Mouse (Mus musculus) left cerebral cortex, adult 11 months (tissue): ENCODE results near the gene Ano6.

Experiments used
- DNase-seq: peaks from one replicate; pipeline ENCODE4 v3.0.0; 2022; ENCODE audit warnings: low spot score

The Ano6 gene

DNA sequence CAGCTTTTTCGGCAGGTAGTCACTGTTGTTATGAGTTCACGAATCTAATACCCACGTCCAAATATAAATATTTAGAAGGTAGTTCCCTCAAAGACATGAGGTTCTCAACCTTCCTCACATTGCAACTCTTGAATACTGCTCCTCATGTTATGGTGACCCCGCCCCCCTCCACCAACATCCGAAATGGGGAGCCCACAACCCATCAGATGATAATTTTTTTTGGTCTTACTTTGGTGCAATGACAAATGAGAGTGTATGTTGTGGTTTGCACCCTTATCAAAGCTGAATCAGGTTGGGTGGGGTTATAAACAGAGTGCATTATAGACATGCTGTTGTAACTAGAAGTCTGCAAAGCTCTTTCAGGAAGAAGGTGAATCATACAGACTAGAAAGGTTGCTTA lies 99.7 kb downstream of the Ano6 start:
- no peak for DNase-seq

- no peak for DNase-seq
Measured at GRCm38 (mm10) chr15:95892171-95892570, 101.5 kb downstream of the Ano6 start.

GRCm38 (mm10) chr15:95892929-95893328 lies 102.3 kb downstream of the Ano6 start:
- DNase-seq, result no peak

- no peak for DNase-seq
Measured at GRCm38 (mm10) chr15:95895699-95896098, 105.1 kb downstream of the Ano6 start.

- no peak for DNase-seq
Measured at GRCm38 (mm10) chr15:95897653-95898052, 107.0 kb downstream of the Ano6 start.

DNA sequence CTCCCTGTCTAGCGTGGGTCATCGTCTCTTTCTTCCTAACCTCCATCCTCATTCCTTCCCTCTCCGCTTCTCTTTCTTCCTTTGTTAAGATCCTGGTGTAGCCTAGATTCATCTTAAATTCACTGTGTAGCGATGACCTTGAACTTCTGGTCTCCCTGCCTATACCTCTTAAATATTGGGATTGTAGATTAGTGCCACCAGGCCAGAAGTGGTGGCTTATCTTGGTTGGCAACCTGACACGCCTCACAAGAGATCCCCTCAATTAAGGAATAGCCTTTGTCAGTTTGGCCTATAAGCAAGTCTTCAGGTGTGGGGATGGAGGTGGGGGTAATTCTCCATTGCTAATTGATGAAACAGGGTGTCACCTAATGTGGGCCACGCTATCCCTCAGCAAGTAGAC lies 107.8 kb downstream of the Ano6 start:
- no peak for DNase-seq

- DNase-seq, result no peak
Measured at GRCm38 (mm10) chr15:95902396-95902795, 111.8 kb downstream of the Ano6 start.

GRCm38 (mm10) chr15:95904247-95904646 lies 113.6 kb downstream of the Ano6 start:
- no peak for DNase-seq

DNA sequence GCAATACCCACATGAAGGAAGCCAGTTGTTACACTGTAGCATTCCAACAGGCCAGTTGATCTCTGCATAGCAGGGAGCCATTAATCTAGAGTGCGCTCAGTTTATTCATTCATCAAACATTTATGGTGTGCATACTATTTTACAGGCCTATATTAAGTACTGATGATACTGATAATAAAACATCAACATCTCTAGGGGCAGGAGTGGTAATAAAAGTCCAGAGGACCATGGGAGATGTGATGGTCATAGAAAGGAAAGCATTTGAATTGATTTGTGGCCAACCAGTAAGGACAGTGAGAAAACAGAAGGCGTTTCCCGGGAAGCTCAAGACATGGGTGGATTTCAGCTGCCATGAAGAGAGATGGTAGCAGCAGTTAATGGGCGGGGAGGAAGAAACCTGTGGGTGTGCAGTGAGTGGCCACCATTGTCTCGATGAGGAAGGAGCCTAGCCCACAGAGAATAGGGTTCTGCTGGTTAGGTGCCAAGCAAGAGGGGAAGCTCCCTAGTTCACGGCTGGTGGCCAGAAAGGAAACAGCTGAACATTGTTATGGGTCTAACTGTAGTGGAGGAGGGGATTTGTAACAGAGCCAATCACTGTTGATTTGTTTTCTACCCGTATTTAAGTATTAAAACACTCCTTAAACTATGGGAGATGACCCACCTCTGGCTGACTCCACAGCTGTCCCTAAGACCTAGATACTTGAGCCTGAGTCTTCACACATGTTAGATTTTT lies 115.5 kb downstream of the Ano6 start:
- DNase-seq, result no peak

DNA sequence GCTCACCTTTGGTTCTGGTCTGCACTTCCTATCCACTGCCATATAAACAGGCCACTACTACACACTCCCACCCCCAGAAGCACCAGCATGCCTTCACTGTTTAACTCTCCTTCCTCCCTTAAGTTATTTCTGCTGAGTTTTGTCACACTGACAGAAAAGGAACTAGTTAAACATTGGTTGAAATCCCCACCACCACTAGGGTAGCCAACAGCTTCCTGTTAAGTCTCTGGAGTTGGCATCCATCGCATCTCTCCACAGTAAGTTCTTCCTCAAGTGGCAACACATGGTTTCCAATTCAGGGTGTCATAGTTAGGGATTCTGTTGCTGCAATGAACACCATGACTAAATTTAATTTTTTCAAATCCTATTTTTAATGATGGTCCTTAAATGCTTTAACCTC lies 116.2 kb downstream of the Ano6 start:
- no peak for DNase-seq

GRCm38 (mm10) chr15:95907337-95907736 lies 116.7 kb downstream of the Ano6 start:
- DNase-seq, result no peak

DNA sequence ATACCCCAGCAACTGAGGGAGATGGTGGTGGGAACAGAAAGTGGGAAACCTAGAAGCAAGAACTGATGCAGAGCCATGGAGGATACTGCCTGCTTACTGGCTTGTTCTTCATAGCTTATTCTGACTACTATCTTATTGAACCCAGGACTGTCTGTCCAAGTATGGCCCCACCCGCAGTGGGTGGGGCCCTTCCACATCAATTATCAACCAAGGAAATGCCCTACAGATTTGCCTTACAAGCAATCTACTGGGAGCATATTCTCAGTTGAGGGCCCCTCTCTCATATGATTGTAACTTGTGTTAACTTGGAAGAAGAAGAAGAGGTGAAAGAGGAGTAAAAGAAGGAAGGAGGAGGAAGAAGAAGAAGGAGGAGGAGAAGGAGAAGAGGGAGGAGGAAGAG lies 117.3 kb downstream of the Ano6 start:
- no peak for DNase-seq

DNA sequence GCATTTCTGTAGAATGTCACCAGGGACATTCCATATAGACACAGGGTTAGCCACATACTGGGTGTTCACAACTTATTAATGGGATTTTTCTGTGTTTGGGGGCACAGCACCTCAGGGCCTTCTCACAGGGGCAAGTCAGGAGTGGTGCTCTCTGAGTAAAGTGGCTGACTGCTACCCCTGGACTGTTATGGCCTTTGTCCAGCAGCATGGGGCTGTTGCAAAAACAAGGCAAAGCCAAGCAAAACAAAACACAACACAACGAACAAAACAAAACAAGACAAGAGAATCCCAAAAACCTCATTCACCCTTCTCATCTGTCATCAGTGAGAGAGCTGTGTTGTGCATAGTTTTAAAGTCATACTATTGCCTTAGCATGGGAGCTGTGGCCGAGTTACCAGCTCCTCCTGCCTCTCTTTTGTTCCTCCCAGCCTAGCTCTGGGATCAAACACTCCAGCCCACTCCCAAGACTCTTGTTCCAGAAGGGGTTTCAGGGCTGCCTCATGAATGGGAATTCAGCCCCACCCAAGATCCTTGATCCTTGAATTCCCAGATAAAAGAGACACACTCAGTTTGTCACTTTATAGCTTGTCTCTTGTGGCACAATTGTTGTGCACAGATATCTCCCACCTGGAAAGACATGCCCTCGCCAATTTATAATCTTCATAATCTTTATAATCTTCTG lies 119.6 kb downstream of the Ano6 start:
- DNase-seq, result no peak

DNA sequence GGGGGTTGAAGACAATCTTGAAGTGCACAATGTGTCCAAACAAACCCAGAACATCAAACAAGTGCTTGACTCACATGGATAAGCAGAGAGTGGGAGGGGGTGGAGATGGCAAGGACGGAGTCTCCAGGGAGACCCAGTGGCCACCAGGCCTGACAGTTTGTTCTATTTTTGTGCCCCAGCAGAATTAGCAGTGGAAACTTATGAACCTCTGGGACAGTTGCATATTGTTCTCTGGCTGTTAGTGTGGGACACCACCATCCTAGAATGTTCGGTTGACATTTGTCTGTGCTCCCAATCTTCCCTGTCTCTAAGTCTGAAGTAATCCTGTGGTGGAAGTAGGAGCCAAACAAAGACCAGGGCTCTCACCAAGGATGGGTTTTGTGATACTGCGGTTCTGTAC lies 124.3 kb downstream of the Ano6 start:
- DNase-seq, result no peak

DNA sequence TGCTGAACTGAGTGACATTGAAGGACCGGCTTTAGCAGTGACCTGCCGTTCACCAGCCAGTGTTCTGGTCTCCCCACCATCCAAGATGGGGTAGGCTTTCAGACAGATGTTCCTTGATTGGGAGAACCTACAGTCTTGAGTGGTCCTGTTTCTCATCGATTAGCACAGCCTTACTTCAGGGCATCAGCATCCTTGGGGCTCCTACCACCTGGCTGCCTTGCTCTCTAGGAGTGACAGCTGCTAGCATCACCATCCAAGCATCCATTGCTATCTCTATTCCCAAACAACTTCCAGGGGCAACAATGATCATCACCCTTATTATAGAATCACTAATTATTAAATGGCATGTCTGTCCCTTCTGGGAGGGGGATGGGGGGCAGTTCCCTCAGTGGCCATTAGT lies 124.8 kb downstream of the Ano6 start:
- DNase-seq, result no peak

- DNase-seq, result no peak
Measured at GRCm38 (mm10) chr15:95917330-95917729, 126.7 kb downstream of the Ano6 start.

DNA sequence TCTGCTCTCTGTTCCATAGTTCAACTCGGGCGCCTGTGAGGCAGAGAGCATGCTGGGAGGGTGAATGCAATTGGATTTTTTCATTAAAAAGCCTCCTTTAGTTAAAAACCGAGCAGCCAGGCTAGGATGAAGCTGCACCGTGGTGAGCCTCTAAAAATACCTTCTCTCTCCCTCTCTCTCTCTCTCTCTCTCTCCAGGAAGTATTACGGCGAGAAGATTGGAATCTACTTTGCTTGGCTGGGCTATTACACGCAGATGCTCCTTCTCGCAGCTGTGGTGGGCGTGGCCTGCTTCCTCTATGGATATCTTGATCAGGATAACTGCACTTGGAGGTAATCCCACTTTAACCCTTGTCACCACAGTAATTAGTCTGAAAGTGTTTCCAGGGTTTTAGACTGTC lies 129.4 kb downstream of the Ano6 start:
- DNase-seq, result no peak

DNA sequence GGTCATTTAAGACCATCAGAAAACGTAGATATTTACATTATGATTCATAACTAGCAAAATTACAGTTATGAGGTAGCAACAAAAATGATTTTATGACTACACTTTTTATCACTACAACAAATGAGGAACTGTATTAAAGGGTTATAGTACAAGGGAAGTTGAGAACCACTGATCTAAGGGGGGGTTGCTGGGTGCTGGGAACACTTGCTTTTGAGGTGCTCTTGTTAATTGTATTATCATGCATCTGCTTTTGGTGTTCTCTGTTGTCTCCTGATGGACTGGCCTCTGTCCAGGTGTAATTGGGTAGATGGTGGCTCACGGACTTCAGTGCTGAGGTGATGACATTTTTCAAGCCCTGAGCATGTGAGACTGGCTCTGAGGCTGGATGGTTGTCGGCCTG lies 130.4 kb downstream of the Ano6 start:
- DNase-seq, result no peak

GRCm38 (mm10) chr15:95921639-95922038 lies 131.0 kb downstream of the Ano6 start:
- DNase-seq, result no peak

DNA sequence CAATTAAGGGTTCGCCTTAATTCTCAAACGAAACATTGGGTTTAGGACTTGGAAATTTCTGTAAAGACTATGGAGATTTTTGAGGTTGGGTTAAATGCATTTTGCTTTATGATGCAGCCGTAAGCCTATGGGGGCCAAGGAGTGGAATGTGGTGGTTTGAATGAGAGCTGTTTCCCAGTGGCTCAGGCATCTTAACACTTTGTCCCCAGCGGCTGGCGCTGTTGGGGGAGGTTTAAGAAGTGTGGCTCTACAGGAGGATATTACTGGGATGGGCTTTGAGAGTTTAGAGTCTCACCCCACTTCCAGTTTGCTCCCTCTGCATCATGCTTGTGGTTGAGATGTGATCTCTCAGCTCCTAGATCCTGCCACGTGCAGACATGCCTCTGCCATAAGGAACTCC lies 131.9 kb downstream of the Ano6 start:
- no peak for DNase-seq

DNA sequence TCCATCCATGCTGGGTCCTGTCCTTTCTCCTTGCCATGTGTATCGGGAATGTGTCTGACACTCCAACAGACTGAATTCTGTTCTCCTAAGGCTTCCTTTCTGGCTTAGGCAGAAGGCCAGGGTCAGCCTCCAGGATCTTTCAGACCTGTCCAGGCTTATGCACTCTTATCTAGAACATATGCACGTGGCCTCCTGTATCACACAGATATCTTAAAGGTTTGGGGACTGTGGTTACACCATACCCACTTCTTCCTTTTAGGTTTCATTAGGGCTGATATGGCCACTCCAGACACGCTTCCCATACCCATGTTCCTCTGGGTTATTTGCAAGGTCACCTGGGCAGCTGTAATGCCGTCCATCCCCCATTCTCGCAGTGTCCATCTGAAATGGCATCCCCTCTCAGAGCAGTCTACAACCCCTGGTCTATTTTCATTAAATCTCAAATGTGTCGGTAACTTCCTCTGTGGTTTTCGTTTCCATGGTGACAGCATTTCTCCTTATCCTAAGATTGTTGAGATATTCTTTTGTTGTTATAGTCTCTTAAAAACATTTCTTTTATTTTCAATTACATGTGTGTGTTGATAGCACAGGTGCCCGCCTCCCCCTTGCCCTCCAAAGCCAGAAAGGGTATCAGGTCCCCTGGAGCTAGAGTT lies 134.8 kb downstream of the Ano6 start:
- no peak for DNase-seq

DNA sequence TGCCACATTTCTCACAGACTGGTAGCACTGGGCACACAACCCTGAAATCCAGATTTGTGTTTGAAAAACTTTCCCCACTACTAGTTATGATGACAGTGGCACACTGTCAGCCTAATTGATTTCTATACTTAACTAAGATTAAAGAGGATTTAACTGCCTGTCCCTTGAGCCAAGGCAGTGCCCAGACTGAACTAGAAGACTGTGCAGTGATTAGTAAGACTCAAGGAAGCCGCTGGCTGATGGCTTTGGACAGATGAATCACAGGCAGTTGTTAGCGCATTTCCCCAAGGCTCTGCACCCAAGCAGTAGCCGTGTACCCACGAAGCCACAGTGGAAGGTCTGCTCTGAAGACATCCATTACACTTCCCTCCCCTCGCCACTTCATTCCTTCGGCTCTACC lies 138.4 kb downstream of the Ano6 start:
- DNase-seq, result no peak

DNA sequence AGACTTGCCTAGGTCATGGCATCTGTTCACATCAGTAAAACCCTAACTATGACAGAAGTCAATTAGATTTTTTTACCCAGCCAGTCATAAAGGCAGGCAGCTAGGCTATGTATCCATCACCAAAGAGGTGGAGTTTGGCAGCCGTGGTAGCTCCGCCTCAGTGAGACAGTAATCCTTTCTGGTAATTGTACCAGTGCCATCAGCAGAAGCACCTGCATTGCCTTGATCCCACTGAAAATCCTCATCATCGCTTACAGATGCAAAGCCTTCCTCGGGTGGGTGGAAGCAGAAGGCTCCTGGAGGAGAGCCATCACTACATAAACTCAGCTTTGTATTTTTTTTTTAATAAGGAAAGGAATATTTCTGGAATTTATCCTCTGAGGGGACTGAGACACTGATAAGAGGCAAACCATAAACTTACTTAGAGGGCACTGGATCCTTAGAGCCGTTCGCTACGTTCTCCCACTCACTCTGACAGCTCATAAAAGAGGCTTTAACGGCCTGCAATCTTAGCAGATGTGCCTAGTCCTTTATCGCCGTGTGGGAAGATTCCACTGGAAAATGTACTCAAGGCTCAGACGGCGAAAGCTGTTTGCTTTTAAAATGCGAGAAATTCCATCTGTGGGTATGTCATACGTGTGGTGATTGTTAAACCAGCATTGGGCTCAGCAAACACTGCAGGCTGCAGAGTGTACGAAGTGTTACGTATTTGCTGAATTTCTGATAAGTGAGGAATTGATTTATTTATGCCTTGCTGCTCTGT lies 140.6 kb downstream of the Ano6 start:
- DNase-seq, result no peak
